Mouse (Mus musculus) liver, embryonic 16.5 days (tissue): Measurements from ENCODE around the gene Ccdc86. TPM values are rescaled to one million over a fixed set of nuclear protein-coding genes. Genes with fewer than 3 reads are reported as not detected.

Source experiments
- ATAC-seq: fragments of 200-750 bp; cut with Nextera tagmentation; 2 replicates; pipeline ENCODE4 v1.8.0; 2017; ENCODE audit warnings: low read depth, mild to moderate bottlenecking, moderate number of reproducible peaks, moderate library complexity
- H3K27ac ChIP-seq: fragments of 300-500 bp; sonication (generic); 2 replicates; pipeline ENCODE4 v1.5.1; 2014; ENCODE audit warnings: mild to moderate bottlenecking, low read length
- H3K27me3 ChIP-seq: fragments of 300-500 bp; sonication (generic); 2 replicates; pipeline ENCODE4 v1.6.1; 2014; ENCODE audit warnings: low read depth, low read length, mixed read lengths; ENCODE audit not compliant: control insufficient read depth, insufficient read depth
- H3K36me3 ChIP-seq: fragments of 300-500 bp; sonication (generic); 2 replicates; pipeline ENCODE4 v1.6.1; 2014; ENCODE audit warnings: mild to moderate bottlenecking; ENCODE audit not compliant: control insufficient read depth, insufficient read depth
- H3K4me1 ChIP-seq: fragments of 300-500 bp; sonication (generic); 2 replicates; pipeline ENCODE4 v1.6.1; 2014; ENCODE audit warnings: low read depth, low read length, mixed read lengths; ENCODE audit not compliant: control insufficient read depth
- H3K4me2 ChIP-seq: fragments of 300-500 bp; sonication (generic); 2 replicates; pipeline ENCODE4 v1.6.1; 2014; ENCODE audit warnings: low read depth, low read length, mixed read lengths
- H3K4me3 ChIP-seq: fragments of 300-500 bp; sonication (generic); 2 replicates; pipeline ENCODE4 v1.5.1; 2014; ENCODE audit warnings: low read depth, mild to moderate bottlenecking, low read length
- H3K9ac ChIP-seq: fragments of 300-500 bp; sonication (generic); 2 replicates; pipeline ENCODE4 v1.6.1; 2014; ENCODE audit warnings: low read depth, low read length
- H3K9me3 ChIP-seq: fragments of 300-500 bp; sonication (generic); replicated peaks from 2 replicates; pipeline ENCODE4 v1.6.1; 2016; ENCODE audit warnings: low read length; ENCODE audit not compliant: control insufficient read depth
- WGBS: fragments of 180-500 bp; shearing (Covaris S2); extraction: QIAGEN DNeasy Blood & Tissue Kit; methylation state at CpG from one replicate; pipeline ENCODE4 v1.1.7; 2014; ENCODE audit not compliant: insufficient replicate concordance; 5-methylcytosine and 5-hydroxymethylcytosine counted together
- polyA plus RNA-seq: library from polyadenylated mRNA; unstranded; fragments of >200 nt; fragmentation: Nextera tagmentation; extraction: Ambion mirVana; gene quantifications from 2 replicates; pipeline ENCODE4 v1.2.1, GENCODE M21; 2015

Gene Ccdc86
- polyA plus RNA-seq, 1 experiment from 2014 or later: 9.1 TPM

- H3K4me1 ChIP-seq: no peaks in the 10 kb centered on the region
- H3K27ac ChIP-seq: no peak overlapping the region
- no peak overlapping the region for H3K4me2 ChIP-seq
- no peaks in the 10 kb centered on the region for H3K36me3 ChIP-seq
- ATAC-seq: no peak
- WGBS: 55% methylated on average over 6 of the region's 6 CpGs
- no peak overlapping the region for H3K4me3 ChIP-seq
- H3K9ac ChIP-seq: no peak overlapping the region
- H3K27me3 ChIP-seq: no peaks in the 10 kb centered on the region; the same call in 1 of the 2 replicates
- no peaks in the 10 kb centered on the region for H3K9me3 ChIP-seq
These were observed 22.9 kb downstream of the Ccdc86 start for GRCm38 (mm10) chr19:10926123-10926621.

GRCm38 (mm10) chr19:10924220-10924619, 24.8 kb downstream of the Ccdc86 start:
- whole genome bisulfite sequencing: 37% methylated on average over 4 of the region's 4 CpGs
- Histone ChIP-seq H3K4me2 (no peak overlapping the region), H3K36me3 (no peaks in the 10 kb centered on the region), H3K4me1 (no peaks in the 10 kb centered on the region), H3K4me3 (no peak overlapping the region), H3K9me3 (no peaks in the 10 kb centered on the region), H3K9ac (no peak overlapping the region), H3K27ac (no peak overlapping the region), H3K27me3 (no peaks in the 10 kb centered on the region; the same call in 1 of the 2 replicates)
- ATAC-seq: no peak

DNA sequence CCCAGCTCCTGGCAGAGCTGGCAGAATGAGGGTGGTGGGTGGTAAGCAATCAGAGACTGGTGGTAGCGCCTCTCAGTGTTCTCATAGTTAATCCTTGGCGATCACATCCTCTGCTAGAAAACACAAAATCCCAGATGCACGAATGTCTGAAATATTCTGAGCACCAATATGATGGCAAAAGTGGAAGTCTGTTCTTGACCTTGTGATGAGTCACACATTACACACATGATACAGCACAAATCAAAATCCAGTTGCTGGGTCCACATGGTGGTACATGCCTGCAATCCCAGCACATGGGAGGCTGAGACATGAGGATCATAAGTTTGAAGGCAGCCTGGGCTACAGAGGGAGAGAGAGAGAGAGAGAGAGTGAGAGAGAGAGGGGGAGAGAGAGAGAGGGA, 28.0 kb downstream of the Ccdc86 start:
- WGBS: 50% methylated on average over 3 of the region's 3 CpGs
- no peak overlapping the region for H3K9ac ChIP-seq
- H3K4me3 ChIP-seq: no peak overlapping the region
- no peak overlapping the region for H3K27ac ChIP-seq
- H3K4me2 ChIP-seq: no peak overlapping the region
- H3K27me3 ChIP-seq: no peaks in the 10 kb centered on the region
- H3K36me3 ChIP-seq: no peaks in the 10 kb centered on the region
- no peak for ATAC-seq
- no peaks in the 10 kb centered on the region for H3K4me1 ChIP-seq
- H3K9me3 ChIP-seq: no peaks in the 10 kb centered on the region

DNA sequence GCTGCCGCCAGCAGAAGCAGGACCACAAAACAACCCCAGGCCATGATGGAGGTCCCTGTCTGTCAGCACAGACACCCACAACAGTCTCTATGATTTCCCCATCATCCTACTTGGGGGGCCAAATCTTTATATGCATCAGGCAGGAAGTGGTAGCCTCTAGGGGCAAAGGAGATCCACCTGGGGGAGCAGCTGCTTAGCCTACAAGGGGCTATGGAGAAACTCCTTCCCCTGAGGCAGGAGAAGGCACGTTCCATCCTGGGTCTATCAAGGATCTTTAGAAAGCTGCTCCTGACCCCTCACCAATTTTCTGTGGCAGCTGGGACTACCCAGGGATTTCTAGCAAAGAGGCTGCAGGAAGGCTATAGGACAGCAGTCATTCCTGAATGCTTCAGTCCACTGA, 28.5 kb downstream of the Ccdc86 start, which contains the start of gene Zp1:
Gene Zp1, minus strand, starts transcription at position 101 of the 400 bp plus-strand sequence.
- ATAC-seq: no peak
- 57% methylated on average over 2 of the region's 2 CpGs for WGBS

GRCm38 (mm10) chr19:10918321-10918991, 30.6 kb downstream of the Ccdc86 start:
- no peaks in the 10 kb centered on the region for H3K9me3 ChIP-seq
- no peak overlapping the region for H3K27ac ChIP-seq
- no peak overlapping the region for H3K4me2 ChIP-seq
- no peaks in the 10 kb centered on the region for H3K27me3 ChIP-seq
- ATAC-seq: no peak
- WGBS: 66% methylated on average over 10 of the region's 10 CpGs
- H3K4me1 ChIP-seq: no peaks in the 10 kb centered on the region
- H3K36me3 ChIP-seq: no peaks in the 10 kb centered on the region
- no peak overlapping the region for H3K9ac ChIP-seq
- no peak overlapping the region for H3K4me3 ChIP-seq

More for the DNA sequence above, 28.5 kb downstream of the Ccdc86 start, which contains the start of gene Zp1:
- no peak within 1 kb of the TSS for H3K27ac ChIP-seq
- no peaks in the 10 kb centered on the region for H3K4me1 ChIP-seq
- no peak within 1 kb of the TSS for H3K4me3 ChIP-seq
- H3K9ac ChIP-seq: no peak within 1 kb of the TSS
- no peaks in the 10 kb centered on the region for H3K36me3 ChIP-seq
- no peak within 1 kb of the TSS for H3K4me2 ChIP-seq
- no peaks in the 10 kb centered on the region for H3K27me3 ChIP-seq
- H3K9me3 ChIP-seq: no peaks in the 10 kb centered on the region

GRCm38 (mm10) chr19:10916506-10916905, 32.6 kb downstream of the Ccdc86 start:
- no peaks in the 10 kb centered on the region for H3K36me3 ChIP-seq
- no peak for ATAC-seq
- H3K27ac ChIP-seq: no peak overlapping the region
- H3K27me3 ChIP-seq: no peaks in the 10 kb centered on the region
- no peak overlapping the region for H3K4me3 ChIP-seq
- 40% methylated on average over 5 of the region's 5 CpGs for WGBS
- H3K9ac ChIP-seq: no peak overlapping the region
- H3K4me2 ChIP-seq: no peak overlapping the region
- H3K9me3 ChIP-seq: no peaks in the 10 kb centered on the region
- no peaks in the 10 kb centered on the region for H3K4me1 ChIP-seq

GRCm38 (mm10) chr19:10914870-10915269, 34.2 kb downstream of the Ccdc86 start:
- Histone ChIP-seq H3K27ac (no peak overlapping the region), H3K9ac (no peak overlapping the region), H3K4me3 (no peak overlapping the region), H3K36me3 (no peaks in the 10 kb centered on the region), H3K9me3 (no peaks in the 10 kb centered on the region), H3K4me2 (no peak overlapping the region), H3K4me1 (no peaks in the 10 kb centered on the region), H3K27me3 (no peaks in the 10 kb centered on the region)
- ATAC-seq: no peak
- WGBS: 15% methylated on average over 2 of the region's 2 CpGs

- no peaks in the 10 kb centered on the region for H3K9me3 ChIP-seq
- no peaks in the 10 kb centered on the region for H3K27me3 ChIP-seq
- H3K9ac ChIP-seq: no peak overlapping the region
- H3K4me2 ChIP-seq: no peak overlapping the region
- no peaks in the 10 kb centered on the region for H3K4me1 ChIP-seq
- 15% methylated on average over 7 of the region's 7 CpGs for WGBS
- no peak overlapping the region for H3K4me3 ChIP-seq
- no peak for ATAC-seq
- H3K36me3 ChIP-seq: no peaks in the 10 kb centered on the region
- no peak overlapping the region for H3K27ac ChIP-seq
These were observed 34.8 kb downstream of the Ccdc86 start for GRCm38 (mm10) chr19:10914291-10914690.

- H3K9ac ChIP-seq: no peak overlapping the region
- no peak for ATAC-seq
These were observed 39.9 kb downstream of the Ccdc86 start for GRCm38 (mm10) chr19:10909087-10909721.

More at GRCm38 (mm10) chr19:10909087-10909721, 39.9 kb downstream of the Ccdc86 start:
- Histone ChIP-seq H3K36me3 (peaks cover 10% of the 10 kb centered on the region), H3K27ac (no peak overlapping the region), H3K4me1 (no peaks in the 10 kb centered on the region; the same call in 1 of the 2 replicates), H3K4me3 (no peak overlapping the region), H3K9me3 (no peaks in the 10 kb centered on the region), H3K27me3 (no peaks in the 10 kb centered on the region), H3K4me2 (no peak overlapping the region)
- WGBS: 74% methylated on average over 6 of the region's 6 CpGs
